In the genomic region with DNA sequence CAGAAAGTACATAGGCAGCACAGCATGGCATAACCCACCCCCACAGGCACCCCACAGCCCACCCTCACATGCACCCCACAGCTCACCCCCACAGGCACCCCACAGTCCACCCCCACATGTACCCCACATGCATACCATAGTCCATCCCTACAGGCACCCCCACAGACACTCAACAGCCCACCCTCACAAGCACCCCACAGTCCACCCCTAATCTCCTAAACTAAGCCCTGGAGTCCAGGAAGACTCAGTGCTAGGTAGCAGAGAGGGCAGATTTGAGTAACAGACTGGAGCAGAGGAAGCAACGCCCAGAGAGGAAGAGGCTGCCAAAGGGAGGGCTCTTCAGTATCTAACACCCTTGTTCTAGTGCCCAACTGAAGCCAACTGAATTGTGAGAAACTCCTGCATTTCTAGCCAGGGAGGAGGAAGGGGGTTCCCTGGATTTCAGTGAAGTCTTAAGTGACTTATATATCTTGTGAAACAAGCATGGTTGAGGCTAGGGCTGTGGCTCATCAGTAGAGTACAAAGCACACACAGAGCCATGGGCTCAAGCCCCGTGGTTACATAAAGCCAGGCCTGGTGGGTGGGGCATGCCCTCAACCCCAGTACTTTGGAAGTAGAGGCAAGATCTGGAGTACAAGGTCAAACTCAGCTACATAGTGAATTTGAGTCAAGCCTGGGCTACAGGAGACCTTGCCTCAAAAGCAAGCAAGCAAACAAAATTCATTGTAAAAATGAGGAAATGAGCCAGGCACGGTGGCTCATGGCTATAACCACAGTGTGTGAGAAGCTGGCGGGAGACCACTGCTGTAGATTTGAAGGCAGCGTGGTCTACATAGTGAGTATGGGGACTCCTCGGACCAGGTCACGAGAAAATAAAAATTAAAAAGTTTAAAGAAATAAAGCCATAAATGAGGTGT, we compare ENCODE assay signal across 30 mouse cellular contexts. TPM values are rescaled to one million over a fixed set of nuclear protein-coding genes. Genes with fewer than 3 reads are reported as not detected.
DNase-seq lines count a peak whose midpoint lies in the region; ATAC-seq and TF ChIP-seq lines count a peak whose summit lies in the region.
"Had no signal": no experiment of that assay in that cellular context is flagged by ENCODE, and none has a peak within 500 bp of the region (broad histone marks: within the 10 kb centered on the region; RNA-seq: fewer than 3 reads in every experiment).

No protein-coding gene starts in this region.

- H3K9ac ChIP-seq in liver, embryonic 11.5 days (ENCODE audit: low read depth, low read length): no peak overlapping the region
- no peak overlapping the region for H3K9ac ChIP-seq in liver, postnatal 0 days (replicated peaks)
- H3K9ac ChIP-seq: forebrain, embryonic 15.5 days; kidney, embryonic 15.5 days; limb, embryonic 15.5 days; neural tube, embryonic 15.5 days had no signal

- WGBS in liver, embryonic 11.5 days: 53% methylated on average over 7 of the region's 7 CpGs
- 48% methylated on average over 7 of the region's 7 CpGs for WGBS in liver, postnatal 0 days (ENCODE audit: insufficient replicate concordance)
- 8% methylated on average over 7 of the region's 7 CpGs for WGBS in bone marrow, adult 2 months
- WGBS in limb, embryonic 10.5 days: 78% methylated on average over 7 of the region's 7 CpGs

- H3K4me3 ChIP-seq in liver, embryonic 11.5 days (ENCODE audit: low read depth, low read length): no peak overlapping the region
- H3K4me3 ChIP-seq in liver, postnatal 0 days (ENCODE audit: low read depth, low read length): no peak overlapping the region
- no peak overlapping the region for H3K4me3 ChIP-seq in bone marrow, adult 2 months (replicated peaks; ENCODE audit: control insufficient read depth, low read depth, low read length)
- no peak overlapping the region for H3K4me3 ChIP-seq in limb, embryonic 10.5 days
- H3K4me3 ChIP-seq: forebrain, embryonic 15.5 days; kidney, embryonic 15.5 days; left cerebral cortex, adult 2 months; limb, embryonic 15.5 days; neural tube, embryonic 15.5 days had no signal

- H3K36me3 ChIP-seq in liver, embryonic 11.5 days (ENCODE audit: control insufficient read depth, insufficient read depth, low read length): no peaks in the 10 kb centered on the region
- no peaks in the 10 kb centered on the region for H3K36me3 ChIP-seq in liver, postnatal 0 days (replicated peaks; ENCODE audit: insufficient read depth, low read length)
- no peaks in the 10 kb centered on the region for H3K36me3 ChIP-seq in limb, embryonic 10.5 days
- H3K36me3 ChIP-seq: forebrain, embryonic 15.5 days; kidney, embryonic 15.5 days; limb, embryonic 15.5 days; neural tube, embryonic 15.5 days had no signal

- H3K27me3 ChIP-seq in liver, embryonic 11.5 days (replicated peaks; ENCODE audit: control insufficient read depth, insufficient read depth, low read length): no peaks in the 10 kb centered on the region
- no peaks in the 10 kb centered on the region for H3K27me3 ChIP-seq in liver, postnatal 0 days (ENCODE audit: insufficient read depth, low read length)
- no peaks in the 10 kb centered on the region for H3K27me3 ChIP-seq in limb, embryonic 10.5 days (ENCODE audit: low read depth, poor library complexity, severe bottlenecking)
- H3K27me3 ChIP-seq: forebrain, embryonic 15.5 days; kidney, embryonic 15.5 days; limb, embryonic 15.5 days; neural tube, embryonic 15.5 days had no signal

- TF ChIP-seq CTCF in liver, postnatal 0 days (IDR thresholded peaks at IDR 0.05; ENCODE audit: low read depth): no peak
- TF ChIP-seq CTCF in bone marrow, adult 2 months (IDR thresholded peaks at IDR 0.05; ENCODE audit: control insufficient read depth, insufficient read depth, low read length): no peak

- 0 out of 2 replicates have a peak, but pooled peaks have one; percentile 20 for ATAC-seq in liver, embryonic 11.5 days (replicated peaks; ENCODE audit: low FRiP score)
- no peak for ATAC-seq in liver, postnatal 0 days
- ATAC-seq in megakaryocyte progenitor cell, adult 5-6 weeks (replicated peaks; ENCODE audit: poor library complexity): peak; percentile 61
- ATAC-seq: forebrain, embryonic 15.5 days; hindbrain, postnatal 0 days had no signal

- H3K4me2 ChIP-seq in liver, embryonic 11.5 days: no peak overlapping the region
- no peak overlapping the region for H3K4me2 ChIP-seq in liver, postnatal 0 days (ENCODE audit: low read depth, low read length)
- H3K4me2 ChIP-seq: forebrain, embryonic 15.5 days; heart, embryonic 11.5 days; kidney, embryonic 15.5 days; limb, embryonic 15.5 days; neural tube, embryonic 15.5 days had no signal

- no peak for TF ChIP-seq EP300 in liver, postnatal 0 days (IDR thresholded peaks at IDR 0.05; ENCODE audit: low read depth)

- no peaks in the 10 kb centered on the region for H3K9me3 ChIP-seq in liver, embryonic 11.5 days (ENCODE audit: control insufficient read depth, low read length)
- H3K9me3 ChIP-seq in liver, postnatal 0 days (ENCODE audit: low read length): 0 out of 2 replicates have a peak, but pooled peaks cover 3% of the 10 kb centered on the region
- H3K9me3 ChIP-seq in limb, embryonic 10.5 days (replicated peaks): no peaks in the 10 kb centered on the region
- H3K9me3 ChIP-seq: forebrain, embryonic 15.5 days; kidney, embryonic 15.5 days; limb, embryonic 15.5 days; neural tube, embryonic 15.5 days had no signal

- no peak overlapping the region for H3K27ac ChIP-seq in liver, embryonic 11.5 days (ENCODE audit: low read depth, low read length)
- no peak overlapping the region for H3K27ac ChIP-seq in liver, postnatal 0 days (ENCODE audit: low read depth)
- peak overlapping the region; percentile 10; the same call in 1 of the 2 replicates for H3K27ac ChIP-seq in bone marrow, adult 2 months (ENCODE audit: control insufficient read depth, insufficient read depth, low read depth, low read length, poor library complexity)
- no peak overlapping the region for H3K27ac ChIP-seq in limb, embryonic 10.5 days
- H3K27ac ChIP-seq: forebrain, embryonic 15.5 days; hindbrain, postnatal 0 days; kidney, embryonic 15.5 days; left cerebral cortex, adult 2 months; limb, embryonic 15.5 days; neural tube, embryonic 15.5 days had no signal

- H3K4me1 ChIP-seq in liver, embryonic 11.5 days (replicated peaks; ENCODE audit: control insufficient read depth, insufficient read depth, low read length): peaks cover 12% of the 10 kb centered on the region
- no peaks in the 10 kb centered on the region for H3K4me1 ChIP-seq in liver, postnatal 0 days (ENCODE audit: insufficient read depth)
- H3K4me1 ChIP-seq in bone marrow, adult 2 months (ENCODE audit: control insufficient read depth, insufficient read depth, low read length): peaks cover 3% of the 10 kb centered on the region
- peaks cover 5% of the 10 kb centered on the region for H3K4me1 ChIP-seq in limb, embryonic 10.5 days
- H3K4me1 ChIP-seq: limb, embryonic 15.5 days had no signal

- TF ChIP-seq POLR2A in bone marrow, adult 2 months (IDR thresholded peaks at IDR 0.05; ENCODE audit: borderline replicate concordance, control insufficient read depth, low read depth, low read length): no peak

- DNase-seq in liver, embryonic 11.5 days (ENCODE audit: low spot score): no peak
- no peak for DNase-seq in liver, postnatal 0 days
- DNase-seq in B cell, adult 2 months: peak; percentile 23 to 34
- no peak for DNase-seq in limb, embryonic 10.5 days (ENCODE audit: low spot score)
- no peak for DNase-seq in thymus, postnatal 25 days
- DNase-seq: adrenal gland, postnatal 25 days; cerebellum, adult 11 months; cerebellum, postnatal 10 days; kidney, adult 11 months; lung, adult 18-20 months; right cerebral cortex, postnatal 14 days; thymus, adult 18-20 months; thymus, postnatal 4 days had no signal

RNA-seq across cellular contexts. Expression of a gene that starts 18.9 kb away (rescaled TPM):
- 4.2 and 4.4 TPM in 2 replicates for polyA plus RNA-seq in liver, embryonic 11.5 days (2014; fragmentation: Nextera tagmentation; extraction: Ambion mirVana)
- polyA plus RNA-seq in liver, postnatal 0 days (2015; fragmentation: Nextera tagmentation; extraction: Ambion mirVana): 2.2 TPM in 2 replicates
- 3.6 and 6.4 TPM in 2 replicates for polyA plus RNA-seq in bone marrow, adult 2 months (2011; ENCODE audit: insufficient read depth, insufficient read length, low replicate concordance, missing spikeins)
- total RNA-seq in megakaryocyte progenitor cell, adult 5-6 weeks (2015): 3.4 and 4.8 TPM in 2 replicates
- total RNA-seq in megakaryocyte progenitor cell, adult 5-6 weeks (2017): 6.4 and 10.3 TPM in 2 replicates
- polyA plus RNA-seq in limb, embryonic 10.5 days (2016; fragmentation: Nextera tagmentation; extraction: Ambion mirVana): 5.0 and 5.7 TPM in 2 replicates

RNA-seq across cellular contexts. Expression of a gene that starts 26.6 kb away (rescaled TPM):
- polyA plus RNA-seq in liver, embryonic 11.5 days (2014; fragmentation: Nextera tagmentation; extraction: Ambion mirVana): 2.5 TPM in 2 replicates
- 2.3 and 2.6 TPM in 2 replicates for polyA plus RNA-seq in liver, postnatal 0 days (2015; fragmentation: Nextera tagmentation; extraction: Ambion mirVana)
- 7.3 and 21.9 TPM in 2 replicates for polyA plus RNA-seq in bone marrow, adult 2 months (2011; ENCODE audit: insufficient read depth, insufficient read length, low replicate concordance, missing spikeins)
- total RNA-seq in megakaryocyte progenitor cell, adult 5-6 weeks (2015): 0.27 and 1.1 TPM in 2 replicates
- 1.6 and 1.7 TPM in 2 replicates for total RNA-seq in megakaryocyte progenitor cell, adult 5-6 weeks (2017)
- polyA plus RNA-seq in limb, embryonic 10.5 days (2016; fragmentation: Nextera tagmentation; extraction: Ambion mirVana): 7.2 and 8.3 TPM in 2 replicates

RNA-seq across cellular contexts. Expression of a gene that starts 39.4 kb away (rescaled TPM):
- not detected in 2 replicates for polyA plus RNA-seq in liver, embryonic 11.5 days (2014; fragmentation: Nextera tagmentation; extraction: Ambion mirVana)
- not detected in 2 replicates for polyA plus RNA-seq in liver, postnatal 0 days (2015; fragmentation: Nextera tagmentation; extraction: Ambion mirVana)
- not detected in 2 replicates for polyA plus RNA-seq in bone marrow, adult 2 months (2011; ENCODE audit: insufficient read depth, insufficient read length, low replicate concordance, missing spikeins)
- not detected in 2 replicates for total RNA-seq in megakaryocyte progenitor cell, adult 5-6 weeks (2015)
- not detected in 2 replicates for total RNA-seq in megakaryocyte progenitor cell, adult 5-6 weeks (2017)
- polyA plus RNA-seq in limb, embryonic 10.5 days (2016; fragmentation: Nextera tagmentation; extraction: Ambion mirVana): not detected in 2 replicates
- total RNA-seq: gastrocnemius, adult 8-10 months; heart, postnatal 10 days; hindbrain, postnatal 0 days; layer of hippocampus, postnatal 10 days; left cerebral cortex, adult 2 months; midbrain, postnatal 0 days had no signal
- polyA plus RNA-seq: forebrain, embryonic 15.5 days; gonadal fat pad, adult 2 months; heart, embryonic 11.5 days; hindbrain, embryonic 11.5 days; hindbrain, postnatal 0 days; kidney, embryonic 15.5 days; large intestine, adult 2 months; limb, embryonic 15.5 days; midbrain, postnatal 0 days; neural tube, embryonic 15.5 days; stomach, embryonic 14.5 days had no signal

Comparison
In these comparisons a context has a peak if more than half of its experiments do, and no peak if none do; other contexts are left out.
1. DNase-seq: peak in B cell, adult 2 months (2 of 2); none in liver, embryonic 11.5 days (single experiment), liver, postnatal 0 days (single experiment), limb, embryonic 10.5 days (single experiment) and thymus, postnatal 25 days (single experiment).